Mouse (Mus musculus): ENCODE results near the gene Agpat3. TPM values are rescaled to one million over a fixed set of nuclear protein-coding genes. Genes with fewer than 3 reads are reported as not detected.

Gene Agpat3
- polyA plus RNA-seq, 1 experiment from 2014 or later: 41.9 TPM

- no peak overlapping the region for H3K4me3 ChIP-seq (ENCODE audit: low read depth, low read length)
- no peaks in the 10 kb centered on the region for H3K36me3 ChIP-seq (ENCODE audit: control insufficient read depth, insufficient read depth, low read length)
- no peaks in the 10 kb centered on the region for H3K27me3 ChIP-seq (ENCODE audit: control insufficient read depth, insufficient read depth, low read length)
- WGBS: 79% methylated on average over 1 of the region's 1 CpGs
- no peak overlapping the region for H3K4me2 ChIP-seq (replicated peaks; ENCODE audit: low read depth, low read length)
- H3K9ac ChIP-seq (replicated peaks; ENCODE audit: low read depth, low read length): no peak overlapping the region
- H3K4me1 ChIP-seq (ENCODE audit: control insufficient read depth, insufficient read depth, low read length): peaks cover under 1% of the 10 kb centered on the region
- no peaks in the 10 kb centered on the region for H3K9me3 ChIP-seq (ENCODE audit: control insufficient read depth, low read depth, low read length)
- ATAC-seq (ENCODE audit: insufficient number of reproducible peaks, insufficient read depth, low FRiP score, low read depth): no peak
- H3K27ac ChIP-seq (ENCODE audit: low read length): no peak overlapping the region
These were observed 3.8 kb upstream of the Agpat3 start for GRCm38 (mm10) chr10:78355931-78356593.

- no peak overlapping the region for H3K4me3 ChIP-seq (ENCODE audit: low read depth, low read length)
- peaks cover 13% of the 10 kb centered on the region for H3K4me1 ChIP-seq (ENCODE audit: control insufficient read depth, insufficient read depth, low read length)
- no peak overlapping the region for H3K27ac ChIP-seq (ENCODE audit: low read length)
- no peak overlapping the region for H3K9ac ChIP-seq (replicated peaks; ENCODE audit: low read depth, low read length)
- no peaks in the 10 kb centered on the region for H3K36me3 ChIP-seq (ENCODE audit: control insufficient read depth, insufficient read depth, low read length)
- H3K9me3 ChIP-seq (ENCODE audit: control insufficient read depth, low read depth, low read length): no peaks in the 10 kb centered on the region
- H3K27me3 ChIP-seq (ENCODE audit: control insufficient read depth, insufficient read depth, low read length): no peaks in the 10 kb centered on the region
- 73% methylated on average over 4 of the region's 4 CpGs for WGBS
- no peak overlapping the region for H3K4me2 ChIP-seq (replicated peaks; ENCODE audit: low read depth, low read length)
- no peak for ATAC-seq (ENCODE audit: insufficient number of reproducible peaks, insufficient read depth, low FRiP score, low read depth)
These were observed 907 bp upstream of the Agpat3 start for GRCm38 (mm10) chr10:78353196-78353595.

GRCm38 (mm10) chr10:78352666-78353030 lies 359 bp upstream of the Agpat3 start:
- 18% methylated on average over 8 of the region's 8 CpGs for WGBS
- H3K4me3 ChIP-seq (ENCODE audit: low read depth, low read length): peak overlapping the region; percentile 83
- no peak for ATAC-seq (ENCODE audit: insufficient number of reproducible peaks, insufficient read depth, low FRiP score, low read depth)

GRCm38 (mm10) chr10:78351564-78351886 lies 764 bp downstream of the Agpat3 start:
- WGBS: 2% methylated on average over 13 of the region's 13 CpGs
- Histone ChIP-seq H3K4me1 (ENCODE audit: control insufficient read depth, insufficient read depth, low read length) (peaks cover 13% of the 10 kb centered on the region), H3K27me3 (ENCODE audit: control insufficient read depth, insufficient read depth, low read length) (no peaks in the 10 kb centered on the region), H3K36me3 (ENCODE audit: control insufficient read depth, insufficient read depth, low read length) (no peaks in the 10 kb centered on the region), H3K27ac (ENCODE audit: low read length) (peak overlapping the region; percentile 33; the same call in 1 of the 2 replicates), H3K4me2 (replicated peaks; ENCODE audit: low read depth, low read length) (peak overlapping the region; percentile 73), H3K9me3 (ENCODE audit: control insufficient read depth, low read depth, low read length) (no peaks in the 10 kb centered on the region), H3K4me3 (ENCODE audit: low read depth, low read length) (peak overlapping the region; percentile 83), H3K9ac (replicated peaks; ENCODE audit: low read depth, low read length) (peak overlapping the region; percentile 96)
- no peak for ATAC-seq (ENCODE audit: insufficient number of reproducible peaks, insufficient read depth, low FRiP score, low read depth)

More at GRCm38 (mm10) chr10:78352666-78353030, 359 bp upstream of the Agpat3 start:
- no peaks in the 10 kb centered on the region for H3K9me3 ChIP-seq (ENCODE audit: control insufficient read depth, low read depth, low read length)
- H3K4me2 ChIP-seq (replicated peaks; ENCODE audit: low read depth, low read length): peak overlapping the region; percentile 73
- no peaks in the 10 kb centered on the region for H3K27me3 ChIP-seq (ENCODE audit: control insufficient read depth, insufficient read depth, low read length)
- peak overlapping the region; percentile 27; the same call in 1 of the 2 replicates for H3K27ac ChIP-seq (ENCODE audit: low read length)
- peak overlapping the region; percentile 96 for H3K9ac ChIP-seq (replicated peaks; ENCODE audit: low read depth, low read length)
- H3K36me3 ChIP-seq (ENCODE audit: control insufficient read depth, insufficient read depth, low read length): no peaks in the 10 kb centered on the region
- peaks cover 13% of the 10 kb centered on the region for H3K4me1 ChIP-seq (ENCODE audit: control insufficient read depth, insufficient read depth, low read length)

- Histone ChIP-seq H3K9ac (replicated peaks; ENCODE audit: low read depth, low read length) (peak overlapping the region; percentile 96), H3K27ac (ENCODE audit: low read length) (peak overlapping the region; percentile 33; the same call in 1 of the 2 replicates), H3K4me2 (replicated peaks; ENCODE audit: low read depth, low read length) (peak overlapping the region; percentile 73), H3K4me3 (ENCODE audit: low read depth, low read length) (peak overlapping the region; percentile 83), H3K9me3 (ENCODE audit: control insufficient read depth, low read depth, low read length) (no peaks in the 10 kb centered on the region), H3K27me3 (ENCODE audit: control insufficient read depth, insufficient read depth, low read length) (no peaks in the 10 kb centered on the region), H3K36me3 (ENCODE audit: control insufficient read depth, insufficient read depth, low read length) (no peaks in the 10 kb centered on the region), H3K4me1 (ENCODE audit: control insufficient read depth, insufficient read depth, low read length) (peaks cover 13% of the 10 kb centered on the region)
- no peak for ATAC-seq (ENCODE audit: insufficient number of reproducible peaks, insufficient read depth, low FRiP score, low read depth)
- 25% methylated on average over 6 of the region's 6 CpGs for WGBS
These were observed 1.3 kb downstream of the Agpat3 start for GRCm38 (mm10) chr10:78350796-78351556.

- Histone ChIP-seq H3K4me1 (ENCODE audit: control insufficient read depth, insufficient read depth, low read length) (peaks cover 13% of the 10 kb centered on the region), H3K9me3 (ENCODE audit: control insufficient read depth, low read depth, low read length) (no peaks in the 10 kb centered on the region), H3K27me3 (ENCODE audit: control insufficient read depth, insufficient read depth, low read length) (no peaks in the 10 kb centered on the region), H3K27ac (ENCODE audit: low read length) (no peak overlapping the region), H3K9ac (replicated peaks; ENCODE audit: low read depth, low read length) (no peak overlapping the region), H3K4me2 (replicated peaks; ENCODE audit: low read depth, low read length) (no peak overlapping the region), H3K36me3 (ENCODE audit: control insufficient read depth, insufficient read depth, low read length) (no peaks in the 10 kb centered on the region), H3K4me3 (ENCODE audit: low read depth, low read length) (no peak overlapping the region)
- 59% methylated on average over 15 of the region's 15 CpGs for WGBS
- ATAC-seq (ENCODE audit: insufficient number of reproducible peaks, insufficient read depth, low FRiP score, low read depth): no peak
These were observed 2.7 kb downstream of the Agpat3 start for GRCm38 (mm10) chr10:78349464-78350165.

GRCm38 (mm10) chr10:78348211-78348610 lies 4.1 kb downstream of the Agpat3 start:
- Histone ChIP-seq H3K4me3 (ENCODE audit: low read depth, low read length) (no peak overlapping the region), H3K4me2 (replicated peaks; ENCODE audit: low read depth, low read length) (no peak overlapping the region), H3K36me3 (ENCODE audit: control insufficient read depth, insufficient read depth, low read length) (no peaks in the 10 kb centered on the region), H3K27ac (ENCODE audit: low read length) (no peak overlapping the region), H3K9me3 (ENCODE audit: control insufficient read depth, low read depth, low read length) (no peaks in the 10 kb centered on the region), H3K27me3 (ENCODE audit: control insufficient read depth, insufficient read depth, low read length) (no peaks in the 10 kb centered on the region), H3K4me1 (ENCODE audit: control insufficient read depth, insufficient read depth, low read length) (peaks cover 13% of the 10 kb centered on the region), H3K9ac (replicated peaks; ENCODE audit: low read depth, low read length) (no peak overlapping the region)
- no peak for ATAC-seq (ENCODE audit: insufficient number of reproducible peaks, insufficient read depth, low FRiP score, low read depth)
- 87% methylated on average over 5 of the region's 5 CpGs for WGBS

- H3K9me3 ChIP-seq (ENCODE audit: control insufficient read depth, low read depth, low read length): no peaks in the 10 kb centered on the region
- ATAC-seq (ENCODE audit: insufficient number of reproducible peaks, insufficient read depth, low FRiP score, low read depth): no peak
- no peak overlapping the region for H3K4me3 ChIP-seq (ENCODE audit: low read depth, low read length)
- no peak overlapping the region for H3K9ac ChIP-seq (replicated peaks; ENCODE audit: low read depth, low read length)
- peaks cover 13% of the 10 kb centered on the region for H3K4me1 ChIP-seq (ENCODE audit: control insufficient read depth, insufficient read depth, low read length)
- H3K27ac ChIP-seq (ENCODE audit: low read length): no peak overlapping the region
- no peaks in the 10 kb centered on the region for H3K27me3 ChIP-seq (ENCODE audit: control insufficient read depth, insufficient read depth, low read length)
- 82% methylated on average over 6 of the region's 6 CpGs for WGBS
- no peaks in the 10 kb centered on the region for H3K36me3 ChIP-seq (ENCODE audit: control insufficient read depth, insufficient read depth, low read length)
- H3K4me2 ChIP-seq (replicated peaks; ENCODE audit: low read depth, low read length): no peak overlapping the region
These were observed 4.8 kb downstream of the Agpat3 start for GRCm38 (mm10) chr10:78347486-78347885.

Data from stomach, embryonic 14.5 days (tissue).